Mouse (Mus musculus) skeletal muscle tissue, adult 2 months (tissue): ENCODE measurements around the gene Drg2.
A peak's percentile ranks its signal among the peaks of the same experiment; 100 is the strongest.
"Not testable (repeated sequence)": the region's sequence is repeated elsewhere in the genome, so short reads cannot be mapped to it uniquely, and the experiment has no call there.

Experiments used
- DNase-seq: peaks from one replicate; pipeline ENCODE4 v3.0.0-alpha.2; 2012; ENCODE audit warnings: low read depth, low spot score

Drg2 gene

GRCm38 (mm10) chr11:60454080-60454744 lies at the start of gene Drg2:
TSS of gene Drg2 (plus strand) at chr11:60454591.
- peak; percentile 77 for DNase-seq

- no peak for DNase-seq
These were observed 47.8 kb upstream of the Drg2 start for GRCm38 (mm10) chr11:60406606-60407005.

GRCm38 (mm10) chr11:60412173-60412572 lies 42.2 kb upstream of the Drg2 start:
- DNase-seq = peak; percentile 45

- no peak for DNase-seq
These were observed 41.5 kb upstream of the Drg2 start for GRCm38 (mm10) chr11:60412921-60413320.

- DNase-seq = no peak
These were observed 37.8 kb upstream of the Drg2 start for GRCm38 (mm10) chr11:60416590-60416962.

- peak; percentile 98 for DNase-seq
These were observed 37.3 kb upstream of the Drg2 start, which contains the start of gene Gid4 for GRCm38 (mm10) chr11:60416963-60417716. TSS of gene Gid4 (plus strand) at chr11:60417145.

GRCm38 (mm10) chr11:60417717-60418472 lies 36.5 kb upstream of the Drg2 start, which contains the start of gene Atpaf2:
TSS of gene Atpaf2 (minus strand) at chr11:60418457.
- no peak for DNase-seq

GRCm38 (mm10) chr11:60418473-60418803 lies 36.0 kb upstream of the Drg2 start:
- DNase-seq = no peak

- DNase-seq = no peak
These were observed 32.2 kb upstream of the Drg2 start for GRCm38 (mm10) chr11:60422046-60422668.

- DNase-seq = no peak
These were observed 31.4 kb upstream of the Drg2 start for GRCm38 (mm10) chr11:60423006-60423405.

GRCm38 (mm10) chr11:60426417-60426816 lies 28.0 kb upstream of the Drg2 start:
- DNase-seq = no peak

- no peak for DNase-seq
These were observed 26.8 kb upstream of the Drg2 start for GRCm38 (mm10) chr11:60427628-60428027.

GRCm38 (mm10) chr11:60433501-60433900 lies 20.9 kb upstream of the Drg2 start:
- no peak for DNase-seq

- DNase-seq = no peak
These were observed 19.3 kb upstream of the Drg2 start for GRCm38 (mm10) chr11:60435133-60435532.

- DNase-seq = no peak
These were observed 17.8 kb upstream of the Drg2 start for GRCm38 (mm10) chr11:60436618-60437017.

GRCm38 (mm10) chr11:60439621-60440020 lies 14.8 kb upstream of the Drg2 start:
- DNase-seq = not testable (repeated sequence)

- no peak for DNase-seq
These were observed 14.2 kb upstream of the Drg2 start for GRCm38 (mm10) chr11:60440176-60440575.

- DNase-seq = no peak
These were observed 11.5 kb upstream of the Drg2 start for GRCm38 (mm10) chr11:60442896-60443295.

GRCm38 (mm10) chr11:60444007-60444406 lies 10.4 kb upstream of the Drg2 start:
- no peak for DNase-seq

GRCm38 (mm10) chr11:60454745-60455087 lies 325 bp downstream of the Drg2 start:
- no peak for DNase-seq

- no peak for DNase-seq
These were observed 3.6 kb downstream of the Drg2 start for GRCm38 (mm10) chr11:60457973-60458372.

- no peak for DNase-seq
These were observed 11.6 kb downstream of the Drg2 start for GRCm38 (mm10) chr11:60465943-60466380.
